Mouse (Mus musculus): Measurements from ENCODE around the gene Htra1.

GRCm38 (mm10) chr7:130944766-130945475 lies 9.0 kb downstream of the Htra1 start:
- TF ChIP-seq CTCF (IDR thresholded peaks at IDR 0.05; ENCODE audit: extremely low read depth, insufficient read depth, low read length) (no peak), POLR2A (IDR thresholded peaks at IDR 0.05; ENCODE audit: extremely low read depth, insufficient read depth, low read length) (no peak)
